Mouse (Mus musculus) E14TG2a.4 (cell line): ENCODE measurements around the gene Setd2.

Experiments used
- CTCF ChIP-seq: conservative IDR thresholded peaks from 2 replicates; pipeline ENCODE4 v1.5.1; 2014; ENCODE audit warnings: low read length
- NANOG ChIP-seq: IDR thresholded peaks from 2 replicates; pipeline ENCODE4 v1.6.1; 2014; ENCODE audit warnings: borderline replicate concordance, low read length, mixed read lengths

DNA sequence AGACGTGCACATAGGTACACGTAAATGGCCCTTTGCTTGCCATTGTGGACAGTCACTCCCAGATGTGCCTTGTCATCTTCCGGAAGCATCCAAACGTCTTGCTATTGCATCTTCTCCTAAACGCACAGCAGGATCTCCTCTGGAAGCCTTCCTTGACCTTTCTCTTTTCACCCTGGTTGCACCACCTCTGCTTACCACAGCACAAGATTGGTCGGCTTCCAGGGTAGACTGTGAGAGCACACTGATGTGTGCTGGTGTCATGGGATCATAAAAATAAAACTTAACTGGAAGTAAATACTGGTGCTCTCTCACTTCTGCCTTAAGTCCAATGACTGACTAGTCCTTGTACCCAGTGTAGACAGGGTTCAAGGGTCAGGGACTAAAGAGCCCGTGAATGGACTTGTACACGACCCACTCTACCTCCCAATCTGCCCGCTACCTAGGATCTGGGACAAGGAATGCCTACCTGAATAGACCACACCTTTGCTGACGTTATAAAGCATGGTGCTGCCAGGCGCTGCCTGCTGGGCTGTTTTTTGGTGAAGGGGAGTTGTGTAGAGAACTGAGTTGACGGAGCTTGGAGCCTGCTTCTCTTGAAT, 90.3 kb downstream of the Setd2 start:
- TF ChIP-seq CTCF = no peak
- no peak for TF ChIP-seq NANOG
